Mouse (Mus musculus): Measurements from ENCODE around the gene Plin5. TPM values are rescaled to one million over a fixed set of nuclear protein-coding genes. Genes with fewer than 3 reads are reported as not detected.
A peak's percentile ranks its signal among the peaks of the same experiment; 100 is the strongest.

Plin5 gene
- total RNA-seq, 2 experiments from 2014 or later, result 0.75 to 1.2 TPM

- intact Hi-C loops (cut with DNase I), result no loop called here
- DNase-seq (ENCODE audit: extremely low spot score in 1 of 2, low spot score in 2 of 2), result no peak
Measured at GRCm38 (mm10) chr17:56136558-56136957, 19.2 kb upstream of the Plin5 start.

GRCm38 (mm10) chr17:56134463-56134971 is 17.1 kb upstream of the Plin5 start:
- intact Hi-C loops (cut with DNase I), result loop anchor here (5.0 kb wide), 1 partner anchor 118 kb away; no protein-coding TSS in a partner anchor
- peak in 1 of 2 experiments; percentile 81 for DNase-seq (ENCODE audit: extremely low spot score in 1 of 2, low spot score in 2 of 2)

GRCm38 (mm10) chr17:56133457-56134363 is 16.3 kb upstream of the Plin5 start:
- DNase-seq (ENCODE audit: extremely low spot score in 1 of 2, low spot score in 2 of 2), result peak in 1 of 2 experiments; percentile 81
- intact Hi-C loops (cut with DNase I), result loop anchor here (5.0 kb wide), 1 partner anchor 119 kb away; no protein-coding TSS in a partner anchor

GRCm38 (mm10) chr17:56132661-56133060 is 15.3 kb upstream of the Plin5 start:
- intact Hi-C loops (cut with DNase I), result loop anchor here (5.0 kb wide), 1 partner anchor 120 kb away; no protein-coding TSS in a partner anchor
- no peak for DNase-seq (ENCODE audit: extremely low spot score in 1 of 2, low spot score in 2 of 2)

GRCm38 (mm10) chr17:56131814-56132213 is 14.4 kb upstream of the Plin5 start:
- no peak for DNase-seq (ENCODE audit: extremely low spot score in 1 of 2, low spot score in 2 of 2)
- intact Hi-C loops (cut with DNase I), result loop anchor here (5.0 kb wide), 1 partner anchor 120 kb away; no protein-coding TSS in a partner anchor

GRCm38 (mm10) chr17:56131136-56131535 is 13.7 kb upstream of the Plin5 start:
- intact Hi-C loops (cut with DNase I), result loop anchor here (5.0 kb wide), 1 partner anchor 121 kb away; no protein-coding TSS in a partner anchor

GRCm38 (mm10) chr17:56128246-56128645 is 10.8 kb upstream of the Plin5 start:
- intact Hi-C loops (cut with DNase I), result no loop called here
- DNase-seq (ENCODE audit: extremely low spot score in 1 of 2, low spot score in 2 of 2), result peak in 1 of 2 experiments; percentile 32

More at GRCm38 (mm10) chr17:56131136-56131535, 13.7 kb upstream of the Plin5 start:
- no peak for DNase-seq (ENCODE audit: extremely low spot score in 1 of 2, low spot score in 2 of 2)

GRCm38 (mm10) chr17:56126175-56126574 is 8.8 kb upstream of the Plin5 start:
- DNase-seq (ENCODE audit: extremely low spot score in 1 of 2, low spot score in 2 of 2), result no peak
- intact Hi-C loops (cut with DNase I), result no loop called here

- intact Hi-C loops (cut with DNase I), result no loop called here
- no peak for DNase-seq (ENCODE audit: extremely low spot score in 1 of 2, low spot score in 2 of 2)
Measured at GRCm38 (mm10) chr17:56125276-56125630, 7.9 kb upstream of the Plin5 start.

- no peak for DNase-seq (ENCODE audit: extremely low spot score in 1 of 2, low spot score in 2 of 2)
- intact Hi-C loops (cut with DNase I), result no loop called here
Measured at GRCm38 (mm10) chr17:56124377-56125275, 7.2 kb upstream of the Plin5 start.

- intact Hi-C loops (cut with DNase I), result no loop called here
- DNase-seq (ENCODE audit: extremely low spot score in 1 of 2, low spot score in 2 of 2), result no peak
Measured at GRCm38 (mm10) chr17:56123681-56124340, 6.4 kb upstream of the Plin5 start.

- no peak for DNase-seq (ENCODE audit: extremely low spot score in 1 of 2, low spot score in 2 of 2)
- intact Hi-C loops (cut with DNase I), result no loop called here
Measured at GRCm38 (mm10) chr17:56123161-56123560, 5.8 kb upstream of the Plin5 start.

- no peak for DNase-seq (ENCODE audit: extremely low spot score in 1 of 2, low spot score in 2 of 2)
- intact Hi-C loops (cut with DNase I), result no loop called here
Measured at GRCm38 (mm10) chr17:56121826-56122225, 4.4 kb upstream of the Plin5 start, which contains the start of gene Lrg1. Gene Lrg1 (minus strand): TSS chr17:56122001.

GRCm38 (mm10) chr17:56119981-56120880 is 2.8 kb upstream of the Plin5 start:
- peak in 1 of 2 experiments; percentile 74 for DNase-seq (ENCODE audit: extremely low spot score in 1 of 2, low spot score in 2 of 2)
- intact Hi-C loops (cut with DNase I), result no loop called here

- DNase-seq (ENCODE audit: extremely low spot score in 1 of 2, low spot score in 2 of 2), result no peak
- intact Hi-C loops (cut with DNase I), result no loop called here
Measured at GRCm38 (mm10) chr17:56119431-56119830, 2.0 kb upstream of the Plin5 start.

- intact Hi-C loops (cut with DNase I), result no loop called here
Measured at GRCm38 (mm10) chr17:56116193-56116592, 1.2 kb downstream of the Plin5 start.

GRCm38 (mm10) chr17:56112743-56113142 is 4.7 kb downstream of the Plin5 start:
- intact Hi-C loops (cut with DNase I), result no loop called here
- DNase-seq (ENCODE audit: extremely low spot score in 1 of 2, low spot score in 2 of 2), result no peak

More at GRCm38 (mm10) chr17:56116193-56116592, 1.2 kb downstream of the Plin5 start:
- DNase-seq (ENCODE audit: extremely low spot score in 1 of 2, low spot score in 2 of 2), result no peak
